Mouse (Mus musculus) liver, adult 2 months (tissue): ENCODE measurements around the gene Gpr26. TPM values are rescaled to one million over a fixed set of nuclear protein-coding genes. Genes with fewer than 3 reads are reported as not detected.

Experiments used
- DNase-seq: peaks from one replicate; pipeline ENCODE4 v3.0.0-alpha.2; 2011; ENCODE audit warnings: low read depth, low spot score; ENCODE audit errors: extremely low read depth
- H3K27ac ChIP-seq: fragments of 200-500 bp; replicated peaks from 2 replicates; pipeline ENCODE4 v1.5.1; 2012; ENCODE audit warnings: low read depth, mild to moderate bottlenecking, control low read depth, inconsistent platforms, low read length; ENCODE audit not compliant: insufficient read depth
- H3K27me3 ChIP-seq: fragments of 200-500 bp; 2 replicates; pipeline ENCODE4 v1.6.1; 2012; ENCODE audit warnings: mild to moderate bottlenecking, moderate library complexity, low read length, inconsistent platforms; ENCODE audit not compliant: control insufficient read depth, insufficient read depth
- H3K36me3 ChIP-seq: fragments of 200-500 bp; 2 replicates; pipeline ENCODE4 v1.6.1; 2012; ENCODE audit warnings: low read length, inconsistent platforms; ENCODE audit not compliant: control insufficient read depth, insufficient read depth
- H3K4me1 ChIP-seq: fragments of 200-500 bp; 2 replicates; pipeline ENCODE4 v1.6.1; 2011; ENCODE audit warnings: low read length; ENCODE audit not compliant: control insufficient read depth, insufficient read depth
- H3K4me3 ChIP-seq: fragments of 200-500 bp; 2 replicates; pipeline ENCODE4 v1.5.1; 2011; ENCODE audit warnings: low read depth, mild to moderate bottlenecking, control low read depth, low read length, moderate library complexity; ENCODE audit not compliant: insufficient read depth
- H3K79me2 ChIP-seq: fragments of 200-500 bp; 2 replicates; pipeline ENCODE4 v1.6.1; 2012; ENCODE audit warnings: inconsistent platforms, mild to moderate bottlenecking, low read length, moderate library complexity; ENCODE audit not compliant: control insufficient read depth, insufficient read depth
- H3K9ac ChIP-seq: fragments of 200-500 bp; 2 replicates; pipeline ENCODE4 v1.6.1; 2012; ENCODE audit warnings: low read depth, mild to moderate bottlenecking, control low read depth, inconsistent platforms, low read length
- CTCF ChIP-seq: fragments of 200-500 bp; IDR thresholded peaks from 2 replicates; pipeline ENCODE4 v1.5.1; 2011; ENCODE audit warnings: low read depth, low read length, control low read depth
- POLR2A ChIP-seq: fragments of 200-500 bp; IDR thresholded peaks from 2 replicates; pipeline ENCODE4 v1.6.1; 2011; ENCODE audit warnings: low read length, control low read depth; ENCODE audit not compliant: insufficient read depth; ENCODE audit errors: extremely low read depth
- WGBS: fragments of 180-500 bp; shearing (Covaris S2); methylation state at CpG from one replicate; pipeline ENCODE4 v1.1.7; 2018; 5-methylcytosine and 5-hydroxymethylcytosine counted together
- polyA plus RNA-seq: library from polyadenylated mRNA; depleted of rRNA; stranded (reverse); fragments of >200 nt; gene quantifications from 2 replicates; pipeline ENCODE4 v1.2.3, GENCODE M21; 2012
- total RNA-seq: library from RNA; depleted of rRNA; stranded (reverse); fragments of >200 nt; gene quantifications from 2 replicates; pipeline ENCODE4 v1.2.3, GENCODE M21; 2014

The Gpr26 gene
- total and polyA plus RNA-seq, 2 experiments, result not detected

DNA sequence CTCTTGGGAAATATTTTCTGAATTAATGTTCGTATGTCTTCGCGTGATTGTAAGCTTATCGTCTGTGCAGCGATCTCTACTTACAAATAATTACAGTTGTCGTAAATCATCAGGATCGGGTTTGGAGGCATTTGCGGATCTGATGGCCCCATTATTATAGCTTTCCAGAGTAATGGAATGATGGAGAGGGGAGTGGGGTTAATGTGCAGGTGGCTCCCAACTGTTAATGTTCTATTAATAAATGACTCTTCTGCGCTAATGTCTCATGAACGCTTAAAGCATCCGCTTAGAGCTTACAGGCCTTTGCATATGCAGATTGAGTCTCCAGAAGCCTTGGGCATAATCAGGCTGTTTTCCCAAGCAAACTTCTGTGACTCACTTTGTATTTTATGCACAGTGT, 12.3 kb downstream of the Gpr26 start:
- H3K27me3 ChIP-seq, result no peaks in the 10 kb centered on the region
- H3K27ac ChIP-seq, result no peak overlapping the region
- no peaks in the 10 kb centered on the region for H3K4me1 ChIP-seq
- WGBS, result 88% methylated on average over 11 of the region's 11 CpGs
- H3K4me3 ChIP-seq, result no peak overlapping the region
- no peaks in the 10 kb centered on the region for H3K36me3 ChIP-seq
- TF ChIP-seq POLR2A (no peak), CTCF (no peak)
- no peaks in the 10 kb centered on the region for H3K79me2 ChIP-seq
- H3K9ac ChIP-seq, result no peak overlapping the region
- no peak for DNase-seq

GRCm38 (mm10) chr7:131989056-131989455, 22.8 kb downstream of the Gpr26 start:
- Histone ChIP-seq H3K27me3 (no peaks in the 10 kb centered on the region), H3K4me1 (no peaks in the 10 kb centered on the region), H3K4me3 (no peak overlapping the region), H3K79me2 (no peaks in the 10 kb centered on the region), H3K9ac (no peak overlapping the region), H3K36me3 (no peaks in the 10 kb centered on the region), H3K27ac (no peak overlapping the region)
- 31% methylated on average over 6 of the region's 6 CpGs for WGBS
- DNase-seq, result no peak
- no peak for TF ChIP-seq CTCF
- TF ChIP-seq POLR2A, result no peak

DNA sequence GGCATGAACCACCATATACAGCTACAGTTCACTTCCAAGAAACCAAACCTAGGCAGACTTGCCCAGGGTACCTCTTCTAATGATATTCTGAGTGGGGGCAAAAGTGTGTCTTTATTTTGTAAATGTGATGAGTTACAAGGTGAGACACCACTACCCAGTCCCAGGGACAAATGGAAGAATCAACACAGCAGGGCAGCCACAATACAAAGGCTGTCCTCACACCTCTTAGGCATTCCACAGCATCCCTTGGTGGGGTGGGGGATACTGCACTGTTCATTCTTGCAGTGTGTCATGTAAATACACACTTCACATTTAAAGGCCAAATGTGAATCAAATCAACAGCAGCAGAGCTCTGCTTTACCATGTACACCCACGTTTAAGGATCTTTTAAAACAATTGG, 26.0 kb downstream of the Gpr26 start:
- WGBS, result 52% methylated on average over 1 of the region's 1 CpGs
- Histone ChIP-seq H3K4me1 (no peaks in the 10 kb centered on the region), H3K4me3 (no peak overlapping the region), H3K27ac (no peak overlapping the region), H3K36me3 (no peaks in the 10 kb centered on the region), H3K27me3 (no peaks in the 10 kb centered on the region), H3K79me2 (no peaks in the 10 kb centered on the region), H3K9ac (no peak overlapping the region)
- DNase-seq, result no peak
- TF ChIP-seq CTCF (no peak), POLR2A (no peak)

GRCm38 (mm10) chr7:131992873-131993272, 26.6 kb downstream of the Gpr26 start:
- WGBS, result 63% methylated on average over 3 of the region's 3 CpGs
- H3K79me2 ChIP-seq, result no peaks in the 10 kb centered on the region
- H3K36me3 ChIP-seq, result no peaks in the 10 kb centered on the region
- no peak for DNase-seq
- H3K4me1 ChIP-seq, result no peaks in the 10 kb centered on the region
- no peaks in the 10 kb centered on the region for H3K27me3 ChIP-seq
- H3K27ac ChIP-seq, result no peak overlapping the region
- no peak overlapping the region for H3K9ac ChIP-seq
- TF ChIP-seq POLR2A (no peak), CTCF (no peak)
- H3K4me3 ChIP-seq, result no peak overlapping the region

GRCm38 (mm10) chr7:132005996-132006696, 39.9 kb downstream of the Gpr26 start:
- DNase-seq, result no peak
- TF ChIP-seq POLR2A (no peak), CTCF (no peak)
- no peaks in the 10 kb centered on the region for H3K4me1 ChIP-seq
- H3K4me3 ChIP-seq, result no peak overlapping the region
- no peak overlapping the region for H3K27ac ChIP-seq
- no peaks in the 10 kb centered on the region; the same call in 1 of the 2 replicates for H3K27me3 ChIP-seq
- H3K79me2 ChIP-seq, result no peaks in the 10 kb centered on the region
- 68% methylated on average over 14 of the region's 14 CpGs for WGBS
- no peak overlapping the region for H3K9ac ChIP-seq
- H3K36me3 ChIP-seq, result no peaks in the 10 kb centered on the region

- 75% methylated on average over 7 of the region's 7 CpGs for WGBS
- no peak overlapping the region for H3K9ac ChIP-seq
- H3K36me3 ChIP-seq, result no peaks in the 10 kb centered on the region
- H3K4me3 ChIP-seq, result no peak overlapping the region
- H3K4me1 ChIP-seq, result no peaks in the 10 kb centered on the region
- H3K27me3 ChIP-seq, result no peaks in the 10 kb centered on the region
- no peaks in the 10 kb centered on the region for H3K79me2 ChIP-seq
- TF ChIP-seq POLR2A (no peak), CTCF (no peak)
- H3K27ac ChIP-seq, result no peak overlapping the region
- DNase-seq, result no peak
Observed at GRCm38 (mm10) chr7:132009002-132009401, 42.7 kb downstream of the Gpr26 start.
